Mouse (Mus musculus): Measurements from ENCODE around the gene Tspan5.

DNA sequence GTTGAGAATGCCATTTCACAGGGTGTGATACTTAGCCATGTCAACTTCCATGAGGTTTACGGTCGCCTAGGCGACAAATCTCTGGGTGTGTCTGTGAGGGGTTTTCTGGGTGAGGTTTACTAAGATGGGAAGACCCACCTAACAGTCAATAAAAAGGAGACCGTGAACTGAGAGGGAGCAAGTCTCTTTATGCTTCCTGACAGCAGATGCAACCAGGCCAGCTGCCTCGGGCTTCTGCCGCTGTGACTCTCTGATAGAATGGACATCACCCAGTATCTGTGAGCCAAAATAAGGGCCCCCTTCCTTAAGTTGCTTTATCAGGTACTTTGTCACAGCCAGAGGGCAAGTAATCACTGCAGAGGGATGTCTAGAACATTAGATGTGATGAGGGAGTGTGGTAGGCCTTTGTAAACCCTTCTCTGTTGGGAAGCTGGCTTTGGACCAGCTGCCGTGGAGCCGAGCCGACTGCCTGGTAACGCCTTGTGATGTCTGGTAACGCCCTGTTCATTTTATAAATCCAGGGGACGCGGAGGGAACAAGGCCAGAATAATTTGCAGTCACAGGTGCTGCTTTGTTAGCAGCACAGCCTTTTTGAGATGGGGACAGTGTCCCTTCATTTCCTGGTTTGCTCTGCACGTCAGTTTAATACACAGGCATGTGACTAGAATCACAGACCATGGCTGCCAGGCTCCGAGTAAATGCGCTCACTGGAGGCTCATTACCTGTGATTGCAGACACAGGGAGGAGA lies 58.8 kb downstream of the Tspan5 start:
- TF ChIP-seq CTCF (IDR thresholded peaks at IDR 0.05 in 2 of 3, conservative IDR thresholded peaks at IDR 0.05 in 1 of 3; ENCODE audit: control insufficient read depth in 1 of 3, insufficient read depth in 1 of 3, low read depth in 2 of 3, low read length in 3 of 3, poor library complexity in 1 of 3, severe bottlenecking in 1 of 3), result no peak
- TF ChIP-seq ZC3H11A (IDR thresholded peaks at IDR 0.05; ENCODE audit: low read depth, low read length), result no peak
- TF ChIP-seq NELFE (IDR thresholded peaks at IDR 0.05; ENCODE audit: low read depth, low read length), result no peak
- no peak for TF ChIP-seq TAL1 (IDR thresholded peaks at IDR 0.05; ENCODE audit: low read length)
- TF ChIP-seq EP300 (IDR thresholded peaks at IDR 0.05; ENCODE audit: low read depth in 1 of 2, low read length in 2 of 2), result no peak
- TF ChIP-seq GATA1 (IDR thresholded peaks at IDR 0.05; ENCODE audit: low read depth, low read length), result no peak
- no peak for TF ChIP-seq KAT2A (conservative IDR thresholded peaks at IDR 0.05; ENCODE audit: low read depth, low read length)
- TF ChIP-seq TCF12 (IDR thresholded peaks at IDR 0.05; ENCODE audit: low read depth, low read length), result no peak
- TF ChIP-seq POLR2AphosphoS2 (IDR thresholded peaks at IDR 0.05; ENCODE audit: low read length), result no peak
- TF ChIP-seq HCFC1 (IDR thresholded peaks at IDR 0.05; ENCODE audit: low read depth, low read length), result no peak
- no peak for TF ChIP-seq POLR2A (IDR thresholded peaks at IDR 0.05; ENCODE audit: control insufficient read depth in 1 of 2, insufficient read depth in 1 of 2, low read depth in 1 of 2, low read length in 2 of 2, poor library complexity in 1 of 2)
- TF ChIP-seq USF1 (IDR thresholded peaks at IDR 0.05; ENCODE audit: low read depth, low read length), result no peak
- no peak for TF ChIP-seq MYB (IDR thresholded peaks at IDR 0.05; ENCODE audit: low read depth, low read length)

Measured in MEL (cell line).